Mouse (Mus musculus): Measurements from ENCODE around the gene Prkcg. TPM values are rescaled to one million over a fixed set of nuclear protein-coding genes. Genes with fewer than 3 reads are reported as not detected.

Gene Prkcg
- polyA plus RNA-seq, 1 experiment from 2014 or later: 0.62 TPM

DNA sequence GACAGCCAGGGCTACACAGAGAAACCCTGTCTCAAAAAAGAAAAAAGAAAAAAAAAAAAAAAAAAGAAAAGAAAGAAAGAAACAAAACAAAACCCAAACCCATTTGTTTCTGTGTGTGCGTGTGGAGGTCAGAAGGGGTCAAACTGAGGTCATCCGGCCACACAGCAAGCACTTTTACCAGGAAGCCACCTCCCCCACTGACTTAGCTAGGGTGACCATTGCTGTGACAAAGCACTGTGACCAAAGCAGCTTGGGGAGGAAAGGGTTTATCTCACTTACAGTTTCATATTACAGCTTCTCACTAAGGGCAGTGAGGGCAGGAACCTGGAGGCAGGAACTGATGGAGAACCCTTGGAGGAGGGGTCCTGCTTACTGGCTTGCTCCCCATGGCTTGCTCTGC, 83.4 kb downstream of the Prkcg start:
- Histone ChIP-seq H3K9me3 (replicated peaks) (no peaks in the 10 kb centered on the region), H3K4me2 (no peak overlapping the region), H3K9ac (no peak overlapping the region), H3K27ac (no peak overlapping the region), H3K4me3 (no peak overlapping the region), H3K4me1 (peaks cover 4% of the 10 kb centered on the region), H3K27me3 (no peaks in the 10 kb centered on the region), H3K36me3 (ENCODE audit: poor library complexity, severe bottlenecking) (no peaks in the 10 kb centered on the region)
- 67% methylated on average over 2 of the region's 2 CpGs for WGBS
- no peak for ATAC-seq

DNA sequence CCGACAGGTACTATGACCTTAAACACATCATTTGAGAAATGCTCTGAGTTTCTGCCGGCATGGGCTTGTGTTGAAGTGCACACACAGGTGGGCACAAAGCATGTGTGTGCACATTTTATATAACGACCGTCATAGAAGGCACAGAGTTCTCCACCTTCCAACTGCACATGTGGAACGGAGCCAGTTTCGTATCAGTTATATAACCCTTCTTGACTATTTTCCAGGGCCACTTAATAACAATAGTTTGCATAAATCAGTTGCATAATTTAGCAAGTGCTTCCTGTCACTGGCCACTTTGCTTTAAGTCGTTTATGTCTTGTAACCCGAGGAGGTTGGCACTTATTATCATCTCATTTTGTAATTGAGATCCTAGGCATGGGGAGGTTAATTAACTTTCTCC, 84.8 kb downstream of the Prkcg start:
- no peaks in the 10 kb centered on the region for H3K27me3 ChIP-seq
- no peaks in the 10 kb centered on the region for H3K36me3 ChIP-seq (ENCODE audit: poor library complexity, severe bottlenecking)
- 81% methylated on average over 8 of the region's 8 CpGs for WGBS
- H3K27ac ChIP-seq: no peak overlapping the region
- H3K4me3 ChIP-seq: no peak overlapping the region
- no peaks in the 10 kb centered on the region for H3K9me3 ChIP-seq (replicated peaks)
- no peak overlapping the region for H3K9ac ChIP-seq
- H3K4me1 ChIP-seq: no peaks in the 10 kb centered on the region
- ATAC-seq: no peak
- no peak overlapping the region for H3K4me2 ChIP-seq

DNA sequence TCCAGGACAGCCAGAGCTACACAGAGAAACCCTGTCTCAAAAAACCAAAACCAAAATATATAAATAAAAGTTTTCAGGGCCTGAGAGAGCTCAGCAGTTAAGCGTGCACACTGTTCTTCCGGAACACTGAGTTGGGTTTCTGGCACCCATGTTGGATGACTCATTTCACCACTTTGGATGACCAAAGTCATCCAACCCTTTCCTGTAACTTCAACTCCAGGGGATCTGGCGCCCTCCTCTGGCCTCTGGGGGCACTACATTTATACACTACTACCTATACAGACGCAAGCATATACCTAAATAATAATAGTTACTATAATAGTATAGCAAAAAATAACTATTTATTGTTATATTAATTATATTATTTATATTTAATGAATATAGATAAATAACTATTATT, 87.9 kb downstream of the Prkcg start:
- 49% methylated on average over 4 of the region's 4 CpGs for WGBS
- Histone ChIP-seq H3K27ac (no peak overlapping the region), H3K36me3 (ENCODE audit: poor library complexity, severe bottlenecking) (no peaks in the 10 kb centered on the region), H3K4me2 (no peak overlapping the region), H3K9ac (no peak overlapping the region), H3K27me3 (no peaks in the 10 kb centered on the region), H3K9me3 (replicated peaks) (no peaks in the 10 kb centered on the region), H3K4me1 (no peaks in the 10 kb centered on the region), H3K4me3 (no peak overlapping the region)
- no peak for ATAC-seq

Other genes with a start within 250 kb of the Prkcg start
- not detected in 2 replicates for gene AU018091, start 120.0 kb upstream of the Prkcg start, polyA plus RNA-seq (2015; fragmentation: Nextera tagmentation; extraction: Ambion mirVana)
- not detected in 2 replicates for gene Nlrp12, start 39.4 kb upstream of the Prkcg start, polyA plus RNA-seq (2015; fragmentation: Nextera tagmentation; extraction: Ambion mirVana)
- 14.6 and 16.3 TPM in 2 replicates for gene Myadm, start 99 bp upstream of the Prkcg start, polyA plus RNA-seq (2015; fragmentation: Nextera tagmentation; extraction: Ambion mirVana)
- 4.6 TPM in 2 replicates for gene Cacng7, start 43.8 kb downstream of the Prkcg start, polyA plus RNA-seq (2015; fragmentation: Nextera tagmentation; extraction: Ambion mirVana)
- gene Cacng8, start 101.5 kb downstream of the Prkcg start, polyA plus RNA-seq (2015; fragmentation: Nextera tagmentation; extraction: Ambion mirVana): 10.0 and 12.6 TPM in 2 replicates
- not detected in 2 replicates for gene Cacng6, start 135.0 kb downstream of the Prkcg start, polyA plus RNA-seq (2015; fragmentation: Nextera tagmentation; extraction: Ambion mirVana)
- gene Tarm1, start 213.4 kb downstream of the Prkcg start, polyA plus RNA-seq (2015; fragmentation: Nextera tagmentation; extraction: Ambion mirVana): not detected in 2 replicates

Measured in forebrain, embryonic 13.5 days (tissue).